Mouse (Mus musculus) stomach, embryonic 16.5 days (tissue): ENCODE measurements around the gene Dnmt3a. TPM values are rescaled to one million over a fixed set of nuclear protein-coding genes. Genes with fewer than 3 reads are reported as not detected.
A peak's percentile ranks its signal among the peaks of the same experiment; 100 is the strongest.

ENCODE experiments used
- ATAC-seq: fragments of 200-750 bp; cut with Nextera tagmentation; 2 replicates; pipeline ENCODE4 v1.8.0; 2017; ENCODE audit warnings: moderate number of reproducible peaks, moderate TSS enrichment; ENCODE audit not compliant: insufficient read depth, low FRiP score
- H3K27ac ChIP-seq: fragments of 300-500 bp; sonication (generic); 2 replicates; pipeline ENCODE4 v1.5.1; 2014; ENCODE audit warnings: low read length
- H3K27me3 ChIP-seq: fragments of 300-500 bp; sonication (generic); 2 replicates; pipeline ENCODE4 v1.6.1; 2014; ENCODE audit warnings: low read length, control low read depth, mixed read lengths; ENCODE audit not compliant: control insufficient read depth, insufficient read depth
- H3K36me3 ChIP-seq: fragments of 300-500 bp; sonication (generic); 2 replicates; pipeline ENCODE4 v1.6.1; 2014; ENCODE audit warnings: low read length; ENCODE audit not compliant: control insufficient read depth, insufficient read depth
- H3K4me1 ChIP-seq: fragments of 300-500 bp; sonication (generic); 2 replicates; pipeline ENCODE4 v1.6.1; 2014; ENCODE audit warnings: low read length, control low read depth, mixed read lengths; ENCODE audit not compliant: control insufficient read depth, insufficient read depth
- H3K4me2 ChIP-seq: fragments of 300-500 bp; sonication (generic); 2 replicates; pipeline ENCODE4 v1.6.1; 2014; ENCODE audit warnings: low read depth, low read length, mixed read lengths
- H3K4me3 ChIP-seq: fragments of 300-500 bp; sonication (generic); replicated peaks from 2 replicates; pipeline ENCODE4 v1.5.1; 2014; ENCODE audit warnings: mild to moderate bottlenecking, low read length
- H3K9ac ChIP-seq: fragments of 300-500 bp; sonication (generic); 2 replicates; pipeline ENCODE4 v1.6.1; 2014; ENCODE audit warnings: low read length
- H3K9me3 ChIP-seq: fragments of 300-500 bp; sonication (generic); replicated peaks from 2 replicates; pipeline ENCODE4 v1.6.1; 2016; ENCODE audit warnings: low read length, control low read depth; ENCODE audit not compliant: control insufficient read depth
- WGBS: fragments of 180-500 bp; shearing (Covaris S2); extraction: QIAGEN DNeasy Blood & Tissue Kit; methylation state at CpG from one replicate; pipeline ENCODE4 v1.1.7; 2014; 5-methylcytosine and 5-hydroxymethylcytosine counted together
- polyA plus RNA-seq: library from polyadenylated mRNA; unstranded; fragments of >200 nt; fragmentation: Nextera tagmentation; extraction: Ambion mirVana; gene quantifications from 2 replicates; pipeline ENCODE4 v1.2.1, GENCODE M21; 2015

Gene Dnmt3a
- polyA plus RNA-seq, 1 experiment from 2014 or later, result 60.4 TPM

- Histone ChIP-seq H3K9me3 (no peaks in the 10 kb centered on the region), H3K9ac (peak overlapping the region; percentile 45), H3K27me3 (no peaks in the 10 kb centered on the region), H3K27ac (peak overlapping the region; percentile 98), H3K4me3 (0 out of 2 replicates have a peak overlapping the region, but pooled peaks have one; percentile 11), H3K4me1 (peaks cover 71% of the 10 kb centered on the region), H3K4me2 (peak overlapping the region; percentile 33), H3K36me3 (no peaks in the 10 kb centered on the region)
- peak; percentile 85 for ATAC-seq
- WGBS, result 3% methylated on average over 8 of the region's 8 CpGs
Measured at GRCm38 (mm10) chr12:3781482-3781881, 24.3 kb upstream of the Dnmt3a start.

- Histone ChIP-seq H3K9me3 (no peaks in the 10 kb centered on the region), H3K36me3 (no peaks in the 10 kb centered on the region), H3K4me3 (no peak overlapping the region), H3K27me3 (no peaks in the 10 kb centered on the region), H3K27ac (peak overlapping the region; percentile 36), H3K9ac (peak overlapping the region; percentile 23), H3K4me1 (peaks cover 86% of the 10 kb centered on the region), H3K4me2 (no peak overlapping the region)
- ATAC-seq, result no peak
- 44% methylated on average over 3 of the region's 3 CpGs for WGBS
Measured at GRCm38 (mm10) chr12:3783196-3783825, 22.5 kb upstream of the Dnmt3a start.

- Histone ChIP-seq H3K27me3 (no peaks in the 10 kb centered on the region), H3K27ac (peak overlapping the region; percentile 85), H3K4me3 (no peak overlapping the region), H3K4me2 (no peak overlapping the region), H3K4me1 (peaks cover 90% of the 10 kb centered on the region), H3K9ac (peak overlapping the region; percentile 29; the same call in 1 of the 2 replicates), H3K36me3 (no peaks in the 10 kb centered on the region), H3K9me3 (no peaks in the 10 kb centered on the region)
- ATAC-seq, result no peak
- 81% methylated on average over 2 of the region's 2 CpGs for WGBS
Measured at GRCm38 (mm10) chr12:3784258-3784657, 21.5 kb upstream of the Dnmt3a start.

GRCm38 (mm10) chr12:3784729-3785128 lies 21.1 kb upstream of the Dnmt3a start:
- Histone ChIP-seq H3K4me1 (peaks cover 90% of the 10 kb centered on the region), H3K4me3 (no peak overlapping the region), H3K36me3 (no peaks in the 10 kb centered on the region), H3K27me3 (no peaks in the 10 kb centered on the region), H3K9me3 (no peaks in the 10 kb centered on the region), H3K9ac (0 out of 2 replicates have a peak overlapping the region, but pooled peaks have one; percentile 29), H3K27ac (peak overlapping the region; percentile 85), H3K4me2 (no peak overlapping the region)
- peak; percentile 71 for ATAC-seq
- 48% methylated on average over 4 of the region's 4 CpGs for WGBS

- H3K4me1 ChIP-seq, result peaks cover 74% of the 10 kb centered on the region
- no peak overlapping the region for H3K4me3 ChIP-seq
- ATAC-seq, result no peak
- no peaks in the 10 kb centered on the region for H3K9me3 ChIP-seq
- H3K27ac ChIP-seq, result peak overlapping the region; percentile 72
- no peaks in the 10 kb centered on the region for H3K27me3 ChIP-seq
- no peak overlapping the region for H3K9ac ChIP-seq
- H3K36me3 ChIP-seq, result no peaks in the 10 kb centered on the region
- H3K4me2 ChIP-seq, result no peak overlapping the region
- 15% methylated on average over 3 of the region's 3 CpGs for WGBS
Measured at GRCm38 (mm10) chr12:3787041-3787440, 18.8 kb upstream of the Dnmt3a start.

GRCm38 (mm10) chr12:3787541-3787940 lies 18.3 kb upstream of the Dnmt3a start:
- no peaks in the 10 kb centered on the region for H3K36me3 ChIP-seq
- no peaks in the 10 kb centered on the region for H3K27me3 ChIP-seq
- no peak overlapping the region for H3K9ac ChIP-seq
- H3K4me2 ChIP-seq, result no peak overlapping the region
- no peak overlapping the region for H3K4me3 ChIP-seq
- H3K4me1 ChIP-seq, result peaks cover 72% of the 10 kb centered on the region
- H3K9me3 ChIP-seq, result no peaks in the 10 kb centered on the region
- peak; percentile 7; the same call in 1 of the 2 replicates for ATAC-seq
- WGBS, result 31% methylated on average over 1 of the region's 1 CpGs
- H3K27ac ChIP-seq, result peak overlapping the region; percentile 72

- Histone ChIP-seq H3K9me3 (no peaks in the 10 kb centered on the region), H3K4me2 (no peak overlapping the region), H3K9ac (no peak overlapping the region), H3K4me3 (no peak overlapping the region), H3K36me3 (no peaks in the 10 kb centered on the region), H3K27me3 (no peaks in the 10 kb centered on the region), H3K27ac (peak overlapping the region; percentile 72), H3K4me1 (peaks cover 64% of the 10 kb centered on the region)
- ATAC-seq, result no peak
- 40% methylated on average over 5 of the region's 5 CpGs for WGBS
Measured at GRCm38 (mm10) chr12:3788421-3789051, 17.3 kb upstream of the Dnmt3a start.

GRCm38 (mm10) chr12:3789626-3790185 lies 16.1 kb upstream of the Dnmt3a start:
- Histone ChIP-seq H3K4me2 (no peak overlapping the region), H3K4me3 (no peak overlapping the region), H3K9ac (no peak overlapping the region), H3K27ac (no peak overlapping the region), H3K36me3 (no peaks in the 10 kb centered on the region), H3K27me3 (no peaks in the 10 kb centered on the region), H3K9me3 (no peaks in the 10 kb centered on the region), H3K4me1 (peaks cover 53% of the 10 kb centered on the region)
- ATAC-seq, result no peak
- 61% methylated on average over 5 of the region's 5 CpGs for WGBS

GRCm38 (mm10) chr12:3791257-3791656 lies 14.6 kb upstream of the Dnmt3a start:
- no peaks in the 10 kb centered on the region for H3K9me3 ChIP-seq
- no peak for ATAC-seq
- H3K9ac ChIP-seq, result peak overlapping the region; percentile 4; the same call in 1 of the 2 replicates

More at GRCm38 (mm10) chr12:3791257-3791656, 14.6 kb upstream of the Dnmt3a start:
- WGBS, result 37% methylated on average over 7 of the region's 7 CpGs
- H3K27me3 ChIP-seq, result no peaks in the 10 kb centered on the region
- H3K4me3 ChIP-seq, result peak overlapping the region; percentile 50
- peak overlapping the region; percentile 70 for H3K4me2 ChIP-seq
- H3K36me3 ChIP-seq, result no peaks in the 10 kb centered on the region
- H3K4me1 ChIP-seq, result peaks cover 39% of the 10 kb centered on the region
- H3K27ac ChIP-seq, result no peak overlapping the region
